Mouse (Mus musculus) forebrain, postnatal 0 days (tissue): ENCODE data around the gene Ttc22. TPM values are rescaled to one million over a fixed set of nuclear protein-coding genes. Genes with fewer than 3 reads are reported as not detected.

ENCODE experiments used
- ATAC-seq: fragments of 200-750 bp; cut with Nextera tagmentation; 2 replicates; pipeline ENCODE4 v1.8.0; 2017; ENCODE audit warnings: mild to moderate bottlenecking, moderate library complexity
- DNase-seq: peaks from one replicate; pipeline ENCODE4 v3.0.0-alpha.2; 2015
- H3K27ac ChIP-seq: fragments of 300-500 bp; sonication (generic); 2 replicates; pipeline ENCODE4 v1.5.1; 2014; ENCODE audit warnings: low read depth, mild to moderate bottlenecking, antibody characterized with exemption, low read length, moderate library complexity, mixed read lengths
- H3K27me3 ChIP-seq: fragments of 300-500 bp; sonication (generic); 2 replicates; pipeline ENCODE4 v1.6.1; 2014; ENCODE audit warnings: mild to moderate bottlenecking, low read length, mixed read lengths; ENCODE audit not compliant: insufficient read depth
- H3K36me3 ChIP-seq: fragments of 300-500 bp; sonication (generic); 2 replicates; pipeline ENCODE4 v1.6.1; 2014; ENCODE audit warnings: mild to moderate bottlenecking, moderate library complexity; ENCODE audit not compliant: insufficient read depth
- H3K4me1 ChIP-seq: fragments of 300-500 bp; sonication (generic); 2 replicates; pipeline ENCODE4 v1.6.1; 2014; ENCODE audit warnings: antibody characterized with exemption; ENCODE audit not compliant: insufficient read depth
- H3K4me2 ChIP-seq: fragments of 300-500 bp; sonication (generic); 2 replicates; pipeline ENCODE4 v1.6.1; 2014; ENCODE audit warnings: low read depth, mild to moderate bottlenecking, moderate library complexity
- H3K4me3 ChIP-seq: fragments of 300-500 bp; sonication (generic); 2 replicates; pipeline ENCODE4 v1.5.1; 2014; ENCODE audit warnings: low read depth, low read length, mixed read lengths
- H3K9ac ChIP-seq: fragments of 300-500 bp; sonication (generic); 2 replicates; pipeline ENCODE4 v1.6.1; 2014; ENCODE audit warnings: mild to moderate bottlenecking
- H3K9me3 ChIP-seq: fragments of 300-500 bp; sonication (generic); 2 replicates; pipeline ENCODE4 v1.6.1; 2016; ENCODE audit warnings: low read length
- CTCF ChIP-seq: sonication (generic); IDR thresholded peaks from 2 replicates; pipeline ENCODE4 v1.5.1; 2016; ENCODE audit warnings: antibody characterized with exemption, control low read depth, low read depth
- WGBS: fragments of 180-500 bp; shearing (Covaris S2); extraction: QIAGEN DNeasy Blood & Tissue Kit; methylation state at CpG from one replicate; pipeline ENCODE4 v1.1.7; 2014; 5-methylcytosine and 5-hydroxymethylcytosine counted together
- polyA plus RNA-seq: library from polyadenylated mRNA; unstranded; fragments of >200 nt; fragmentation: Nextera tagmentation; extraction: Ambion mirVana; gene quantifications from 2 replicates; pipeline ENCODE4 v1.2.1, GENCODE M21; 2015
- total RNA-seq: library from RNA; depleted of rRNA; stranded (reverse); fragments of >200 nt; gene quantifications from 2 replicates; pipeline ENCODE4 v1.2.3, GENCODE M21; 2014

Gene Ttc22
- total and polyA plus RNA-seq, 2 experiments from 2014 or later = 1.6 to 2.5 TPM

DNA sequence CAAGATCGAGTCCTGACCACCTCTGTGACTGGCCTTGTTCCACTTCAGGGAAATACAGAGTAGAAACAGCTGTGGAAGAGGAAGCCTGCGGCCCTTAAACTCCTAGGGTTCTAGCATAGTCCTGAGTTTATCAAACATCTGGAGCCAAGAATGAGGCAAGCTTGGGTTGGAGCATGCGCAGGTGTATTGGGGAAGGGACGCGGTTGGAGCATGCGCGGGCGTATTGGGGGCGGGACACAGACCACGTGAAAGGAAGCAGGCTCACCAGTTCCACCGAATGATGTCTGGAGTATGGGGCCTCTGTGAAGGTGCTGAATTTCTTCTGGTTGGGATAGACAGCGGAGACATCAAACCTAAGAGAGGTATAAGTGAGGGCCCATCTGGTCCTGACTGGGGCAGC is 6.6 kb upstream of the Ttc22 start:
- TF ChIP-seq CTCF = no peak
- Histone ChIP-seq H3K27ac (no peak overlapping the region), H3K27me3 (no peaks in the 10 kb centered on the region), H3K4me2 (no peak overlapping the region), H3K36me3 (no peaks in the 10 kb centered on the region), H3K4me1 (0 out of 2 replicates have a peak, but pooled peaks cover 6% of the 10 kb centered on the region), H3K9ac (no peak overlapping the region), H3K9me3 (no peaks in the 10 kb centered on the region), H3K4me3 (no peak overlapping the region)
- ATAC-seq (no peak), DNase-seq (no peak)
- WGBS = 85% methylated on average over 12 of the region's 12 CpGs

DNA sequence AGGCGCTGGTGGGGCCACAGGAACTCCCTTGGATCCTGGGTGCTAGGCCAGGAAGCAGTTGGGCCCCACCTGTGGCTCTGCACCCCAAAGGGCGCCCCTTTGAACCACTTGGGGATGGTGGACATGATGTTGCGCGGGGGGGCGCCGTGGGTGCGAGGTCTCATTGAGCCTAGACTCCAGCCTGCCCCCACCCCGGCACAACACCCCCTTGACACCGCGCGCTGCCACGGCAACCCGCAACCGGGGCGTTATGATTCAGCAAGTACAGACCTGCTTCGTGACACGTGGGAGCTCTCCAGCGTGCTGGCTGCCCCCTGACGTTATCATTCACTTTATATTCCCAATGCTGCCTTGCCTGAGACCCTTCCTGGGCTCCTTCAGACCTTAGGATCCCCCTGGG is 5.2 kb upstream of the Ttc22 start, which contains the start of gene Lexm:
TSS of gene Lexm (minus strand) at position 186 of the 400 bp plus-strand sequence.
- DNase-seq (peak; percentile 20), ATAC-seq (peak; percentile 57; the same call in 1 of the 2 replicates)
- Histone ChIP-seq H3K9ac (peak within 1 kb of the TSS; percentile 31), H3K9me3 (no peaks in the 10 kb centered on the region), H3K27me3 (no peaks in the 10 kb centered on the region; the same call in 1 of the 2 replicates), H3K36me3 (no peaks in the 10 kb centered on the region), H3K4me2 (peak within 1 kb of the TSS; percentile 50), H3K4me3 (peak within 1 kb of the TSS; percentile 16), H3K4me1 (0 out of 2 replicates have a peak, but pooled peaks cover 6% of the 10 kb centered on the region), H3K27ac (no peak within 1 kb of the TSS)
- no peak for TF ChIP-seq CTCF
- 5% methylated on average over 15 of the region's 19 CpGs for WGBS

DNA sequence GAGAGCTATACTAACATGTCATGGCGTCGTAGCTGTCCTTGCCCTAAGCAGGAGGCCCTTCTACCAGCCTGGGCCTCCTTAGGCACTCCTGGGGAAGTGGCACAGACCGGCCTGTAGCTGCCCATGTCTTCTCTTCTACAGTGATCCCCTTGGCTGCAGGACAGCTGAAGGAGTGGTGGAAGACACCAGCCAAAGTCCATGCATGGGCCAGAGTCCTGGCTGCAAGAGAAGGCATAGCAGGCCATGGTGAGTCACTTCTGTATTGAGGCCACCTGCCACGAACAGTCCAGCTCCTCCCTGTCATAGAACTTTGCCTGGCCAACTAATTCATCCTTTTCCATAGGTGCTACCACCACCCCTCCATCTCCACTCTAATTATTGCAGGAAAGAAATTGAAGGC is 3.3 kb upstream of the Ttc22 start:
- Histone ChIP-seq H3K27me3 (peaks cover 12% of the 10 kb centered on the region), H3K4me1 (0 out of 2 replicates have a peak, but pooled peaks cover 6% of the 10 kb centered on the region), H3K9ac (no peak overlapping the region), H3K27ac (no peak overlapping the region), H3K9me3 (no peaks in the 10 kb centered on the region), H3K36me3 (no peaks in the 10 kb centered on the region), H3K4me2 (no peak overlapping the region), H3K4me3 (no peak overlapping the region)
- DNase-seq (no peak), ATAC-seq (no peak)
- TF ChIP-seq CTCF = no peak
- 89% methylated on average over 4 of the region's 4 CpGs for WGBS

DNA sequence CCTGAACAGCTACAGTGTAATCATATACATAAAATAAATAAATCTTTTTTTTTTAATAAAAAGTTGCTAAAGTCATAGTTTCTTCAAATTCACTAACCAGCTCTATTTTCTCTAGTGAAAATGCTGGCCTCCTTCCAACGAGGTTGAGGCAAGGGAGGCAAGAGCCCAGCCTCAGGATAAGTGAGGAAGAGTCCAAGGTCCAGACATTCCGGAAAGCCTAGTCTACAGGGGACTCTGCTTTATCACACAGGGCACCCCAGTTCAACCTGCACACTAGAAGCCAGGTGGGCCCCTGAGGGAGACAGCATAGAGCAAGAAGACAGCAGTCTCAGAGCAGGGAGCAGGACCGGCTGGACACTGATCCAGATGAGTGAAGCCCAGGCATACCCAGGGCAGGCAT is 804 bp upstream of the Ttc22 start:
- peaks cover 20% of the 10 kb centered on the region for H3K27me3 ChIP-seq
- H3K4me3 ChIP-seq = no peak overlapping the region
- no peak overlapping the region for H3K27ac ChIP-seq
- no peak for DNase-seq
- H3K4me2 ChIP-seq = no peak overlapping the region
- H3K4me1 ChIP-seq = 0 out of 2 replicates have a peak, but pooled peaks cover 6% of the 10 kb centered on the region
- H3K36me3 ChIP-seq = no peaks in the 10 kb centered on the region
- no peak for ATAC-seq
- H3K9me3 ChIP-seq = no peaks in the 10 kb centered on the region
- no peak for TF ChIP-seq CTCF
- 70% methylated on average over 3 of the region's 3 CpGs for WGBS
- H3K9ac ChIP-seq = no peak overlapping the region

DNA sequence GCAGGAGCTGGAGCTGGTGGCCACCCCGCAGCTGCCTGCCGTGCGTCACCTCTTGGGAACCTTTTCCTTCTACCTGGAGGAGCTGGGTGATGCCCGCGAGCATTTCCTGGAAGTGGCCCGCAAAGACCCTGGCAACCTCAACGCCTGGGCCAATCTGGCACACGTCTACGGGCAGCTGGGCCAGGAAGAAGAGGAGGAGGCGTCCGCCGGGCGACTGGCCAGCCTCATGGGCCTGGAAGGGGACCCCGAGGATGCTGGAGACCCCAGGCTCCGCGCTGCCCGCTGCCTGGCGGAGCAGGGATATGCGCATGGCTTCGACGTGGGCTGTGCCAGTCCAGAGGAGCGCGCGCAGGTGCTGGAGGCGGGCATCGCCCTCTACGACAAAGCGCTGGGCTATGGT is 480 bp downstream of the Ttc22 start:
- DNase-seq (no peak), ATAC-seq (no peak)
- peak overlapping the region; percentile 19; the same call in 1 of the 2 replicates for H3K4me2 ChIP-seq
- H3K27me3 ChIP-seq = peaks cover 20% of the 10 kb centered on the region
- no peaks in the 10 kb centered on the region for H3K9me3 ChIP-seq
- H3K4me3 ChIP-seq = no peak overlapping the region
- H3K4me1 ChIP-seq = no peaks in the 10 kb centered on the region
- no peak for TF ChIP-seq CTCF
- H3K36me3 ChIP-seq = no peaks in the 10 kb centered on the region
- no peak overlapping the region for H3K9ac ChIP-seq
- no peak overlapping the region for H3K27ac ChIP-seq
- 30% methylated on average over 28 of the region's 28 CpGs for WGBS

DNA sequence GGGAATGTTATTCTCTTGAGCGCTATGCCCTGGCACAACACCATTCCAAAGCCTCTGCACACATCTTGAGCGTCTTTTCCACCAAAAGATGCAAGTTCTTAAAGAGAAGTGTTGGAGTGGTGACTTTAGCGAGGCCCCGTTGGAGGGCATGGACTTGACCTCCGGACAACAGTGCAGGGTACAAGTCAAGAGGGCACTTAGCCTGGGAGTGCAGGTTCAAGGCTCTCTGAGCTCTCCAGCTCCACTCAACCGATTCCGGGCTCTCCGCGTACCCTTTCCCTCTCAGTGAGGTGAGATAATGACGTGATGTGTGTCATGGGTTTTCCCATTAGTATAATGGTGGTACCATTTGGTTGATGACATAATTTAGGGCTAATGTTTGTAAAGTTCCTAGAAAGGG is 2.0 kb downstream of the Ttc22 start:
- no peak overlapping the region for H3K9ac ChIP-seq

DNA sequence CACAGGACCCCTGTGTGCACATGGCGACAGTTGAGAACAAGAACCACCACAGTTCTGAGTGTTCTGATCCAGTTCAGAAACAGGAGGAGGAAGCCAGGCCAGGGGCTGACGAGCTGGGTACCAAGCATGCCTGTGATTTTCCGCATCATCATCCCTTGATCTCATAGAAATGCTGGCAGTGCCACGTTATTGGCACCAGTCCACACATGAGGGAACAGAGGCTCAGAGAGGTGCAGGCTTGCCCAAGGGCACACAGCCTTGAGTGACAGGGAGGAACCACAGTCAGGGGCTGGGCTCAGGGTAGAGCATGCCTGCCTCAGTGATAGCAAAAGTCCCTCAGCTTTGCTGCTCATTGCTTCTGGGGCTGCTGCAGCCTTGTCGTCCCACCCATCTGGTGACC is 5.6 kb downstream of the Ttc22 start:
- H3K9me3 ChIP-seq = no peaks in the 10 kb centered on the region
- no peak overlapping the region for H3K4me3 ChIP-seq
- H3K4me2 ChIP-seq = no peak overlapping the region
- peaks cover 19% of the 10 kb centered on the region for H3K27me3 ChIP-seq
- H3K4me1 ChIP-seq = peaks cover 19% of the 10 kb centered on the region
- no peak for TF ChIP-seq CTCF
- no peak for ATAC-seq
- H3K27ac ChIP-seq = no peak overlapping the region
- WGBS = 63% methylated on average over 5 of the region's 5 CpGs
- H3K9ac ChIP-seq = no peak overlapping the region
- no peaks in the 10 kb centered on the region for H3K36me3 ChIP-seq
- no peak for DNase-seq

More for the DNA sequence above, 2.0 kb downstream of the Ttc22 start:
- no peak overlapping the region for H3K27ac ChIP-seq
- no peak overlapping the region for H3K4me3 ChIP-seq
- WGBS = 91% methylated on average over 10 of the region's 10 CpGs
- no peaks in the 10 kb centered on the region for H3K9me3 ChIP-seq
- TF ChIP-seq CTCF = no peak
- ATAC-seq (no peak), DNase-seq (no peak)
- H3K4me2 ChIP-seq = no peak overlapping the region
- H3K27me3 ChIP-seq = peaks cover 20% of the 10 kb centered on the region
- no peaks in the 10 kb centered on the region for H3K4me1 ChIP-seq
- H3K36me3 ChIP-seq = no peaks in the 10 kb centered on the region
